Mouse (Mus musculus) liver, postnatal 0 days (tissue): ENCODE results near the gene Pxmp4.

Experiments
- CTCF ChIP-seq: sonication (generic); IDR thresholded peaks from 2 replicates; pipeline ENCODE4 v1.5.1; 2016; ENCODE audit warnings: antibody characterized with exemption, low read depth
- EP300 ChIP-seq: IDR thresholded peaks from 2 replicates; pipeline ENCODE4 v1.6.1; 2016; ENCODE audit warnings: antibody characterized with exemption, low read depth, mild to moderate bottlenecking

GRCm38 (mm10) chr2:154565562-154565961 is 37.9 kb downstream of the Pxmp4 start:
- TF ChIP-seq CTCF: no peak
- TF ChIP-seq EP300: no peak
